8 mouse cellular contexts compared by ENCODE assay signal in the genomic region with DNA sequence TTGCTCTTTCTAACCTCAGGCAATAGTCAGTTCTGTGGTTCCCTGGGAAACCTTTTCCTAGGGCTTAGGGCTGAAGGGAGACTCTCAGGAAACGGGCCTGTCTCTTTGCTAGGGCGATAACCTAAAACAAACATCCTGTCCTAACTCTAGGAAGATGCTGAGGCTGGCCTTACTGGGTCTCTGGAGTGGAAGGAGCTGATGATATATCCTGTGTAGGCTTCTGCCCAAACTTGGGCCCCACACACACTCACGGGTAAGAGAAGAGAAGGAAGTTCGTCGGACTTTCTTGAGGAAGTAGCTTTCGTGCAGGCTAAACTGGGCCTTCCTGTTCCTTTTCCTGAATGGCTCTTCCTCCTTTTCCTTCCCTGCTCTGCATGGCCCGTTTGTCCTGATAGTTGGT. TPM values are rescaled to one million over a fixed set of nuclear protein-coding genes. Genes with fewer than 3 reads are reported as not detected.
A peak's percentile ranks its signal among the peaks of the same experiment; 100 is the strongest.
DNase-seq lines count a peak whose midpoint lies in the region; ATAC-seq and TF ChIP-seq lines count a peak whose summit lies in the region.

No protein-coding gene starts in this region.

- no peaks in the 10 kb centered on the region for H3K9me3 ChIP-seq in liver, embryonic 15.5 days (replicated peaks)
- no peaks in the 10 kb centered on the region for H3K9me3 ChIP-seq in stomach, embryonic 16.5 days (replicated peaks; ENCODE audit: control insufficient read depth, low read length)

- peak overlapping the region; percentile 49 for H3K27ac ChIP-seq in spleen, adult 2 months (ENCODE audit: insufficient read depth, low read length)
- peak overlapping the region; percentile 53 for H3K27ac ChIP-seq in liver, embryonic 15.5 days (replicated peaks)
- H3K27ac ChIP-seq in stomach, embryonic 16.5 days (ENCODE audit: low read length): peak overlapping the region; percentile 68

- no peak for TF ChIP-seq POLR2A in spleen, adult 2 months (IDR thresholded peaks at IDR 0.05; ENCODE audit: low read depth, low read length)

- H3K9ac ChIP-seq in liver, embryonic 15.5 days: no peak overlapping the region
- H3K9ac ChIP-seq in stomach, embryonic 16.5 days (ENCODE audit: low read length): no peak overlapping the region

- peaks cover 3% of the 10 kb centered on the region; the same call in 1 of the 2 replicates for H3K36me3 ChIP-seq in spleen, adult 2 months (ENCODE audit: control insufficient read depth, insufficient read depth, low read length)
- no peaks in the 10 kb centered on the region for H3K36me3 ChIP-seq in liver, embryonic 15.5 days (replicated peaks)
- H3K36me3 ChIP-seq in stomach, embryonic 16.5 days (ENCODE audit: control insufficient read depth, insufficient read depth, low read length): no peaks in the 10 kb centered on the region

- no peaks in the 10 kb centered on the region for H3K27me3 ChIP-seq in spleen, adult 2 months (ENCODE audit: control insufficient read depth, insufficient read depth, low read length)
- no peaks in the 10 kb centered on the region for H3K27me3 ChIP-seq in liver, embryonic 15.5 days
- H3K27me3 ChIP-seq in stomach, embryonic 16.5 days (ENCODE audit: control insufficient read depth, insufficient read depth, low read length): no peaks in the 10 kb centered on the region

- peak; percentile 55 for ATAC-seq in liver, embryonic 15.5 days (ENCODE audit: insufficient read depth)
- ATAC-seq in stomach, embryonic 16.5 days (ENCODE audit: insufficient read depth, low FRiP score): peak; percentile 58; the same call in 1 of the 2 replicates

- DNase-seq in adrenal gland, adult 2 months: peak; percentile 35
- DNase-seq in adrenal gland, adult 8-10 months: no peak
- no peak for DNase-seq in spleen, adult 2 months (ENCODE audit: low read depth in 1 of 2, low spot score in 2 of 2)
- DNase-seq in spleen, postnatal 14 days (ENCODE audit: low spot score in 2 of 2): no peak
- DNase-seq in urinary bladder, postnatal 25 days (ENCODE audit: low spot score): no peak
- no peak for DNase-seq in B cell, adult 2 months

- no peak overlapping the region for H3K4me2 ChIP-seq in liver, embryonic 15.5 days
- no peak overlapping the region for H3K4me2 ChIP-seq in stomach, embryonic 16.5 days (ENCODE audit: low read depth, low read length)

- H3K4me1 ChIP-seq in spleen, adult 2 months (ENCODE audit: control insufficient read depth, insufficient read depth, insufficient read length): peaks cover 18% of the 10 kb centered on the region; the same call in 1 of the 2 replicates
- peaks cover 54% of the 10 kb centered on the region for H3K4me1 ChIP-seq in liver, embryonic 15.5 days (replicated peaks)
- H3K4me1 ChIP-seq in stomach, embryonic 16.5 days (ENCODE audit: control insufficient read depth, insufficient read depth, low read length): peaks cover 16% of the 10 kb centered on the region

- WGBS in spleen, adult 2 months: 14% methylated on average over 7 of the region's 7 CpGs
- 15% methylated on average over 7 of the region's 7 CpGs for whole genome bisulfite sequencing in liver, embryonic 15.5 days (ENCODE audit: insufficient replicate concordance)
- 44% methylated on average over 7 of the region's 7 CpGs for WGBS in stomach, embryonic 16.5 days

- H3K4me3 ChIP-seq in spleen, adult 2 months (ENCODE audit: extremely low read depth, insufficient read depth, insufficient read length): no peak overlapping the region
- no peak overlapping the region for H3K4me3 ChIP-seq in liver, embryonic 15.5 days (replicated peaks)
- no peak overlapping the region for H3K4me3 ChIP-seq in stomach, embryonic 16.5 days (replicated peaks; ENCODE audit: low read length)

- TF ChIP-seq CTCF in spleen, adult 2 months (IDR thresholded peaks at IDR 0.05; ENCODE audit: extremely low read depth, insufficient read depth, insufficient read length, insufficient replicate concordance): no peak

RNA-seq across cellular contexts. Expression of a gene that starts 19.6 kb away (rescaled TPM):
- total RNA-seq in adrenal gland, adult 2 months (2021): 10 to 100 TPM; 14.0 to 25.5 TPM
- 24.1 and 24.8 TPM in 2 replicates for polyA plus RNA-seq in adrenal gland, adult 2 months (2012; rRNA removed)
- total RNA-seq in adrenal gland, adult 8-10 months (2022): 10 to 100 TPM; 14.3 to 34.1 (median 25.3) TPM
- 45.3 and 57.7 TPM in 2 replicates for polyA plus RNA-seq in spleen, adult 2 months (2012; rRNA removed)
- 5.6 and 7.4 TPM in 2 replicates for polyA plus RNA-seq in liver, embryonic 15.5 days (2015; fragmentation: Nextera tagmentation; extraction: Ambion mirVana)
- polyA plus RNA-seq in stomach, embryonic 16.5 days (2015; fragmentation: Nextera tagmentation; extraction: Ambion mirVana): 14.3 and 16.7 TPM in 2 replicates
